Mouse (Mus musculus): ENCODE measurements at regions not wholly inside any gene's neighbourhood (a gene's known extent, or its start where the extent isn't known, plus 50 kb on each side); places are given as distances from the start of the nearest gene placed in this dataset.

DNA sequence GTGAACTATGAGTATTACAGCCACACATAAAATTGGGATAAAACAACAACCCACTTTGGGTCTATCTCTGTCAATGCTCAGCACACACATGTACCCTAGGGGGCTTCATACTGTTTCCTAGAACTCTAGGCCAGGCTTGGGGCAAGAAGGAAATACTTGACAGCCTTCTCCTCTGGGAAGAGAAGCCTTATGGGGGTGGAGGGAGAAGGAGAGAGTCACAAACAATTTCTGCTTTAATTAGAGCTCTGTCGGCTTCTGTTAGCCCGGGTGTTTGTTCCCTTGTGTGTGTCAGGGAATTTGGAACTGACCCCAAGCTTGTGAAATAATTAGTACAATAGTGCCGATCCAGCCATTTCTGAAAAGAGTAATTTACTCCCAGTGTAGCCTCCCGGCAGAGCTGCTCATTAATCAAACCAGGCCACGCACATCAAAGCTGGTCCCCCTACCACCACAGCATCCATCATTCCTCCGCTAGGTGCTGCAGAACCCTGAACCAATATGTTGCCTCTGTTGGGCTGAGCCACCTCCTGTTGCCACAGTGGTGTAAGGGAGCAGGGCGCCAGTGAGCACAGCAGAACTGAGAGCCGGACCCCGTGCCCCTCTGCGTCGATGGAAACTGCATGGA lies 307.3 kb downstream of the Tmem114 start:
- no peak for DNase-seq (ENCODE audit: low spot score)

DNA sequence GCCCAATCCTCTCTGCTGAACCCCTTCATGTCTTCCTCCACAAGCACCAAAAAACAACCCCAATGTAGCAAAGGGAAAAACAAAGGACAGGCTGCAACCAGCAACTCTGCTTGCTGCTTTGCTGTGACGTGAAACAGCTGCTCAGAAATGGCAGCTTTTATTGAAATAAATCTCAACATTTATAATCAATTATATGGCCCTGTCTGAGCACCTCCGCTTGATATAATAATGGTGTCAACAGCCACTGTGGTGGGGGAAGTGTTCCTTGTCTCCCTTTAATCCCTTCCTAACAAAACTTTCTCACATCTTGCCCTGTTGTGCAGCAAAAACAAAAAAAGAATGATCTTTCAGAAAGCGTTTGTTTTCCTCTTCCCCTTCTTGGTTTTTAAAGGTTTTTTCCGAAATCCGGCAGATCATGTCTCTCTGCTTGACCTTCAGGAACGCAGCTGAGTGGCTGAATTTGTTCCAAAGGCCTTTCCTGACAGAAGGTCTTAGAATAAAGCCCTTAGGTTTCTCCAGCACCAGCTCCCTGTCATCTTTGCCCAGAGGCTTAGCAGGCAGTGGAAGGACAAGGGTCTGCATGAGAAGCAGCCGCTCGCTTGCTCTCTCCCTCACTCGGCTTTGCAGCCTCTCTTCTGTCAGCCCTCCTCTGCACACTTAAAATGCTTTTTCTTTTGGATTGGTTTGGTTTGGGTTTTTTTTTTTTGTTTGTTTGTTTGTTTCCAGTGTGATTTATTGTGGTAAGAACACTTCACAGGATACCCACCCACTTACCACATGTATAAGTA lies 313.4 kb downstream of the Tmem114 start:
- DNase-seq (ENCODE audit: low spot score), result no peak

DNA sequence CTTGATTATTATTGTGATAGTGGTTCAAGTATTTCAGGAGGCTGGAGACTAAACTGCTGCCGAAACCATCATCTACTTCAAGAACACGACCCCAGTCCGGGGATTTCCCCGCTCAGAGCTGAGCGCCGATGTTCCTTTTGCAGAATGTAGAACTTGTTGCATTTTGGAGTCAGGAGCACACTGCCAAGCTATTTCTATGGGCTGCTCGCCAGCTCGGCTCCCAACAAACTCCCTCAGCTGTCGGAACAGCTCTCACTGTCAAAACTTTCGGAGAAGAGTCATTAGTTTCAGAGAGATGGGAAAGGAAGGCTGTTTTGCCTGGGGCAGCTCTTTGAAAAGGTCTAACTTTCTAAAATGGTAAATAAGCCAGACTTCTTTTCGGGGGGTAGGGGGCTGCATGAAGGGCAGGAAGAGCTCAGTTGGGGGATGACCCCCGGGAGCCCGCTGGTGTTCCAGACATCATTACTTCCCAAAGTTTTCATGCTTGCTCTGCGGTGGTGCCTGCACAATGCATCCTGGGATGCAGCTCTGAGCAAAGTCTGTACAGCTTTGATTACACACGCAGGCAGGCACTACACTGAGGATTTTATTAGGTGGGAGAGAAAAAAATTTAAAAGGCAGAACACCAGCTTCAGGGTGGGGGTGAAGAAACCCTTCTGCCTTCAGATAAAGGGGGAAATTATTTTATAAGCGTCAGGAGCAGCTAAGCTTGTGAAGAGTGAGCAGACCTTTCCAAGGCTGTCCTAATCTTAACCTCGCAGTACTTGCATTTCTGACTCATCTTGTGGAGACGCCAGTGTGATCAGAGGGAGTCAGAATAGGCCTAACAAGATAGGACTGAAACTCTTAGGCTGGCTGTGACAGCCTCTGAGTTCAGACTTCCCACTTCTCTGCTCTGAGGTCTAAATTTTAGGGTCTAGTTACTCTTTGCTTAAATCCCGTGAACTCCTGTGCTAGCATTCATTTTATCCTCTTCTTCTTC lies 316.5 kb downstream of the Tmem114 start:
- DNase-seq (ENCODE audit: low spot score), result peak; percentile 7

DNA sequence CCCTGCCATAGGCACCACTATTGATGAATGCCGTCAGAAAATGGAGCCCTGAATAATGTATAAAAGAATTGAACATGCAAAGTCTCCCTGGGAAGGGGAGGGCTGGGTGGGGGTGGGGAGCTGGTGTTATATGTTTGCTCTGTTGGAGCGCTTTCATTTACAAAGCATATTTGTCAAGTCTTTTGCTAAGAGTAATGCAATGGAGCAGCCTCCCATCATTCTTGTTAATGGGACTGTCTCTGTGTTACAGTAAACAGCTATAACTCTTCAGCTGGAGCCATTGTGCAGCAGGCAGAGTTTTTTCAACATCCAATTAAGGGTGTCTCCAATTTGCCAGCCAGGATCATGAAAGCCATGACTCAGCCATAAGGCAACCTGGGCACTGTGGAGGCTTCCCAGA lies 345.9 kb downstream of the Tmem114 start:
- no peak for DNase-seq (ENCODE audit: low spot score)

DNA sequence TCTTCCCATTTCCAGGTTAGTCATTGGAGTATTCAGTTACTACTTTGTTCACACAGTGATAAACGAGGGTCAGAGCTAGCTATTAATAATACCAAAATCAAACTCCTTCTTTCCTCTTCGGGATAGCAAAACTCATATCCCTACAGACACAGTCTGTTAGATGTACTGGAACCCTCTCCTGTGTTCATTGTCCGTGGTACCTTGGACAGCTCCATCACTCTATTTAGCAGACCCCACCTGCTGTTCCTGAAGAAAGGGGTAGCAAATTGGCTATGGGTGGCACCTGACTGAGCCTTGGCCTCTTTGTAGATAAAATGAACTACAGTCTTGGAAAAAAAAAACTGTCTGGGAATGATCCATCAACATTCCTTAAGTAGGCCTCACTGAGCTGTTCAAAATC lies 346.5 kb downstream of the Tmem114 start:
- DNase-seq (ENCODE audit: low spot score), result no peak

DNA sequence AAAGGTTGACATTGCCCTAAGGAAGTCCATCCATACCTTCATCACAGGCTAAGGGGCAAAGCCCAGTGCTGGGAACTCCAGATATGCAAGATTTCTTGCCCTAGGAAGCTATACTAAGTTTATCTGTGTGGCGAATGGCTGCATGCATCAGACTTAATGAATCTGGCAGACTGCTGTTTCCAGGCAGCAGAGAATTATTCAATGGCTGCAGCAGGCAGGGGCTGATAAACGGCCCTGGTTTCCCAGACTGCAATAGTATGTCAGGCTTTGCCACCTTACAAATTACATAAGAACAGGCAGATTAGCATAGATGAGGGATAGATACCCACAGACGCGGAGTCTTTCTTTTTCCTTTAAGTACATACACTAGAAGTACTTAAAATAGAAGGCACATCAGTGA lies 350.2 kb downstream of the Tmem114 start:
- no peak for DNase-seq (ENCODE audit: low spot score)

DNA sequence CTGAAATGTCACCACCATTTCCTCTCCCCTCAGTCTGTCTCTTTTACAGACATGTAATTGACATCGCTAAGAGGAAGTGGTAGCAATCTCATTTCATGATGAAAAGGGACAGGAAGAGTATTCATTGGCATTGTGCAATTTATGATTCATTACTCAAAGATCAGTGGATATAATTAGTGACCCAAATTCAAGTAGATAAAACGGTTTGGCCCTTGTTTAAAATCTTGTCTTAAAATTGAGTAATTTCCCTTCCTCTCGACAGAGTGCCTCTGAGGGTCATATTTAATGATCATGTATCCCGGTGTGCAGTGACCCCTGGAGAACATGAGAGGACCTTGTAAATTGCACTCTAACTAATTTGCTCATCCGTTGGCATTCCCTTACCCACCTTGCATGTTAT lies 371.0 kb downstream of the Tmem114 start:
- no peak for DNase-seq (ENCODE audit: low spot score)

DNA sequence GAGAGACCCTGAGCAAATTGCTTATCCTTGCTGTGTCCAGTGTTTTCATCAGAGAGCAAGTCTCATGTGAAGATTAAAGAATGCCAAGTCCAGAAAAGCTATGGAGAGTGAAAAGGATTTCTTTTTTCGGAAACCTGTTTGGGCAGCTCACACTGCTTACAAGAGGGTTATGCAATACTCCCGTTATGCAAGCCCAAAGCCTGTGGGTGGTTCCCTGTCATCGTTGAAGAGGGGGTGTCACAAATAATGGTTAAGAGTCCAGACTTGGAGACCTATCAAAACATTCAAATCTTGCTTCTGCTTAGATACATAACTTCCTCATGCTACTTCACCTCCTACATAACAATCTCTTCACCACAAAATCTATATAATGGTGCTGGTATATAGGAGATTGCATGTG lies 416.0 kb downstream of the Tmem114 start:
- DNase-seq (ENCODE audit: low spot score), result peak; percentile 53

DNA sequence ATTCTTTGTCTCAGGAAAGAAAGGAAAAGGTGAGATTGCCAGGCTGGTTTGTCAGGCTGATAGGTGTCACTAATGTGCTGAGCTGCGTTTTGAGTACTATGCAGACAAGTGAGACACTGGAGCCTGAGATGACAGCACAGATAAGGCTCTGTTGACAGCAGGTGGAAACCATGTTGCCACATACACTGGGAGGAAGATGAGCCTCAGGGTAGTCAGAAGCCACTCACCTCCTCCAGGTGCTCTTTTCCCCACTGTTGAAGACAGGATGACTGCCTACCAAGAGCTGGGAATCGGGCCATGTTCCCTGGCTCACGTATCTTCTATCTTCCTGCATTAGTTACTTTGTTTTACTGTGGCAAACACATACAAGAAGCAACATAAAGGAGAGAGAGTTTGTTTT lies 418.3 kb downstream of the Tmem114 start:
- DNase-seq (ENCODE audit: low spot score), result no peak

DNA sequence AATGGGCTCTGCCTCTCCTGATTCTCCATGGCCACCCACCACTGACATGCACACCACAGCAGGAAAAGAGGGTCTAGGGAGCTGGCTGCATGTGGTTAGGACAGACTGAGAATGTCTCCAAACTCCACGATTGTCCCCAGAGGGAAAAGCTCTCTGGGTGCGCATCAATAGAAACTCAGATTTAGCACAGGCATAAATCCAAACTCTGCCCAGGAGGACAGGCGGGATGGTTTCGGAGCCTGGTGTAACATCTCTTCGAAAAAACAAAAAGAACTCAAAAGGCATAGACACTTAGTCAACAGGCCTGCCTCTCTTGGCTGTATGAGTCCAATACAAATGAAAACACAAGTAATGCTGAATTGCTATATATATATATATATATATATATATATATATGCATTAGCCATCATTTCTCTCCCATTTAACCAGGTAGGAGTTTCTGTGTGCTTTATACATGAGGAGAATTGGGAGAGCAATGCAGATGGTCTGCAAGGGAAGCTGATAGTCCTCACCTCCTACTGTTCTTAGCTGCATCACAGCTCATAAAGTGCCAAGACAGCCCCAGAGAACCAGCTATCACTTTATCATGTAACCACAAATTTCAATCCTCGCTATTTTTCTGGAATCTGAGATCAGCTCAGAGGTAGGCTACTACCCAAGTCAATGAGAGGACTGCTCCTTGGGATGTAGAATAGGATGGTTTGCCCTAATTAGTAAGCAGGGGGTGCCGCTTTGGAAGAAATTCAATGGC lies 422.4 kb downstream of the Tmem114 start:
- no peak for DNase-seq (ENCODE audit: low spot score)

DNA sequence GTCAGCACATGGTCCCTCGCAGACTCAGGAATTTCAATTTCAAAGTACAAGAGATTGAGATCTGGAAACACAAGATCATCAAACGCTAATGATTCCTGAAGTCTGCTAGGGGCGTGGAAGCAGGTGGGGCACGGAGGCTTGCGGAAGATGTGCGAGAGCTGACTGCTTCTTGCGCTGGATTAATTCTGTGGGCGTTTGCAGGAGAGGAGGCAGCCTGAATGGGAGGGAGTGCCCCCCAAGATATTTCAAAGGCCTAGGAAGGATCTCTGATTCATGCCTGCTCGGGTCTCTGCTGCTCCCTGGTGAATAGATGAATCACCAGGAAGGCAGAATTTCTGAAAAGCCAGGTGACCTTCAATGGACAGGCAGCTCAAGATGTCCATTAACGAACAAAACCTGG lies 442.1 kb downstream of the Tmem114 start:
- no peak for DNase-seq (ENCODE audit: low spot score)

DNA sequence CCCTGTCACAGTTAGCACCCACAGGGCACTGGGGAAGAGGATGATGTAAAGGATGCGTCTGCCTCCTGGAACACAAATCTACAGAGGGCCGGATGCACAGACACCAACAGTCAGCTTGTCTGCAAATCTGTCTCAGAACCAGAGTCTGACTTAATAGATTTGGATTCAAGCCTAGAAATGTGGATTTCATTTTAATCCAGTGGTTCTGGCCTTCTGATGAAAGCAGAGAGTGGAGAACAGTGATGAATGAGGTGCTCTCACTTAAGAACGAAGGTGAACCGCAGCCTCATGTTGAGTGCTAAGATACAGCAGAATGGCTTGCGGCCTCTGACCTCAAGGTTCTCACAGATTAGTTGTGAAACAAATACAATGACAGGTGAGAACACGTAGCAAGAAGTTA lies 446.5 kb downstream of the Tmem114 start:
- DNase-seq (ENCODE audit: low spot score), result no peak

DNA sequence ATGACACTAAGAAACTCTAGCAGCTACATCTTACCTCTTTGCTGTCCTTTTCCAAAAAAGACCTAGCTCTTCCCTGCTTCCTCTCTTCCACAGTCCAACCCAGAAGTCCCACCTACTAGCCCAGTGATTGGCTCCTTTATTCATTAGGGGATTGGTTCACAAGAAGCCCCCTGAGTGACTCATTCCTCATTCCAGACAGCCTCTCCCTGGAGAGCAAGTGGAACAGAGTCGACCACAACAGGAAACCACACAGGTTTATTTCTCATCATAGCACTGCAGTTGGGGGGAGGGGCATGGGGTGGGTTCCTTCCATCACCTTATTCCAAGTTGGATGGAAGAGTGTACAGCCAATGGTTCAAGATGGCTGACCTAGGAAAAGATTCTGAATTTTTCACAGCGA lies 473.3 kb downstream of the Tmem114 start:
- no peak for DNase-seq (ENCODE audit: low spot score)

DNA sequence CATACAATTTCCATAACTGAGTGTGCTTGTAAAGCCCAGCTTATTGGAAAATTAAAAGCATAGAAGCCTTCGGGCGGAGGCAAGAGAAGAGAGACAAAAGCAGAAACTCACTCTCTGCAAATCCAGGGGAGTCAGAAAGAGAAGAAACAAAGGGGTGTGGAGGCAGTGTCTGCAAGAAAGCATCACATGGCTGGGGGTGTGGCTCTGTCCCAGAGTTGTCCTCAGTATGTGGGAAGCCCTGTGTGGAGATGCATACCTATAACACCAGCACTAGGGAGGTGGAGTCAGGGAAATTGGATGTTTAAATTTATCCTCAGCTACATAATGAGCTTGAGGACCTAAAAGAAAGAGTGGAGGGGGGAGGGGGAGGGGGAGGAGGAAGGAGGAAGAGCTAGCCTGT lies 482.6 kb downstream of the Tmem114 start:
- DNase-seq (ENCODE audit: low spot score), result no peak

DNA sequence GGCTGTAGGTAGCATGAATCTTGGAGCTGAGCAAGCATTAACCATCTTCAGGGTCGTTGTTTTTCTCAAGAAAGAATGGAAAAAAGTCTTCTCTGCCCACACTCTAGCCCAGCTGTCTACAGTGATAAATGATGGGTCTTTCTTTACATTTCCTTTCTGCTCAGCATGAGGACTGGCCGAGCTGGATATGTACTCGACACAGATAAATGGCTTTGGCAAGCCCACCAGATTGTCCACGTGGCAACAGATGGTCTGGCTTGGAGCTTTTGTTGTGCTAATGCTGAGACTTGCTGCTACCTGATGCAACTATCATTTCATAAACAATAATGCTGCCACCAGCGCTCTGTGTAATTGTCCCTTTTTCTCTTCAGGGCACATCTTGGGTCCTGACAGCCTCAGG lies 487.8 kb downstream of the Tmem114 start:
- no peak for DNase-seq (ENCODE audit: low spot score)

DNA sequence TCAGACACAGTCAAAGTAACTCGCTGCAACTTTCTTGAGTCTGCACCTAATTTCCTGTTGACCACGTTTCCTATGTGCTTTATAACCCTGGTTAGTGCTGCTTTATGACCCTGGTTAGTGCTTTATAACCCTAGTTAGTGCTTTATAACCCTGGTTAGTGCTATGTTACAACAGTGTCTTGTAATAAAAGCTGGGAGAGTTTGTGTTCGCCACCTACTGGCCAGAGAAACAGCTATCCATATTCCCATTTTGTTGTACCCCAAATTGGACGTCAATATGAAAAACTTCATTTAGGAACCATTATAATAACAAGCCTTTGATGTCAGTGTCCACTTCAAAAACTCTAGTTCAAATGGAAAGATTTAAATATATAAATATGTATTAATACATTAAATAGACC lies 492.6 kb downstream of the Tmem114 start:
- DNase-seq (ENCODE audit: low spot score), result no peak

DNA sequence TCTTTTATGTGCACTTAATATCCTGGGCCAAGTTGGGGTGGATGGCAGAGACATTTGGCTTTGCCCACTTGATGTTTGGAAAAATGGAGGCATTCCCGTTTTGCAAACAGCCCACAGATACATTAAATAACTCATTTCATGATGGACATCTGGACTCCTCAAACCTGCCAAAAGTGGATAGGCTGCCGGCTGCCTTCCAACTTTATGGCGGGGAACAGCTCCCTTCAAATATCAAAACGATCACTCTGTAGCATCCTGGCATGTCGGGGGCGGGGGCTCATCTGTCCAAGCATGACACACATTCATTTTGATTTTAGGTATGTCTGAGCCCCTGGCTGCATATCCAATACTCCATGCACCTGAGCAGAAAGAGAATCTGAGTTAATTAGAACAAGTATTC lies 493.3 kb downstream of the Tmem114 start:
- DNase-seq (ENCODE audit: low spot score), result no peak

DNA sequence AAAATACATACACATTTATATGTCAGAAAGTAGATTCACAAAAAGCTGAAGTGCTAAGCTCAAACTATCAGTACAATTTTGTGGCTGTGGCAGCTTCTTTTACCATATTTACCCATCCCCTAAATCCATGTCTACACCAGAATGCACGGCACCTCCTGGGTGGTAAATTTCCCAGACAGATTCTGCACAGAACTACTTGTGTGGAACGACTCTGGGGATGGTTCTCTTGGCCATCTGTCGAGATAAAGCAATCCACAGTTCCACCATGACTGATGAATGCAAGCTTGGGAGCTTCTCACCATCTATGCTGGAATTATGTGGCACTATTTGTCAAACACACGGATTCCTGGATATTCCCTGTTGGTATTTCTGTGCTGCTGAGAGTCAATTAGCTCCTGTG lies 495.8 kb downstream of the Tmem114 start:
- DNase-seq (ENCODE audit: low spot score), result no peak

DNA sequence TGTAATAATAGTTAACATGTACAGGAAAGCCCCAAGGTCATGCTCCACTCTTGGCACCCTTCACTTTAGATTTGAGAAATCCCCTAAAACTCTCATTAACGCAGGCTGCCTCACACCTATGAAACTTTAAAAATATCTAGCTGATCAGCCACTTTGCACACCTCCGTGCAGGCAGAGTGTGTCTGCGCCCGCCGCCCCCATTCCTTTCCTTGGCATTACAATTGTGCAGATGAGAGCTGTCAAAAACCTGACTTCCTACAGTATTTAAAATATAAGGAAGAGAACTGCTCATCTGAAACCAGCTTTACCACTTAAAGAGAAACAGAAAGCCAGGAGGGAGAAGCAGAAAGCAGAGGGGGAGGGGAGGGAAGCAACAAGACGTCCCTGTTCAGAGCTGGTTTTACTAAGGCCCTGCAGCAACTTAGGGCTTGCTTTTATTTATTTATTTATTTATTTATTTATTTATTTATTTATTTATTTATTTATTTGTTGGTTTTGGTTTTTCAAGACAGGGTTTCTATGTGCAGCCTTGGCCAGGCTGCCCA lies 496.5 kb downstream of the Tmem114 start:
- no peak for DNase-seq (ENCODE audit: low spot score)

DNA sequence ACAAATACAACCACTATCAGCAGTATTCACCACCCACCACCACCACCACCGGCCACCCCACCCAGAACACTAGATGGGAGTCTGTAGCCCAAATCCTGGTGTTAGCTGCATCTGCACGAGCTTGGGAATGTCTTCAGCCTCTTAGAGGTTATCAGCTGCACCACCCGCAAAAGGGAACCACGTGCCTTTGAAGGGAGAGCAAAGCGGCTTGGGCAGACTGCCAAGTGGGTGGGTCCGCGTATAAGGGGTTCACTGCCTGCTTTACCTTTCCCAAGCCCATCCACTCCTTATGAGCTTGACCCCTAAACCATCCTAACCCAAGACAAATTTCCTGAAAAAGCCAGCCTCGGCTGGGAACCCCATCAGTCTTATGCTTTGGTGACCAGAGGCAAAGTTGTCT lies 497.2 kb downstream of the Tmem114 start:
- no peak for DNase-seq (ENCODE audit: low spot score)

DNA sequence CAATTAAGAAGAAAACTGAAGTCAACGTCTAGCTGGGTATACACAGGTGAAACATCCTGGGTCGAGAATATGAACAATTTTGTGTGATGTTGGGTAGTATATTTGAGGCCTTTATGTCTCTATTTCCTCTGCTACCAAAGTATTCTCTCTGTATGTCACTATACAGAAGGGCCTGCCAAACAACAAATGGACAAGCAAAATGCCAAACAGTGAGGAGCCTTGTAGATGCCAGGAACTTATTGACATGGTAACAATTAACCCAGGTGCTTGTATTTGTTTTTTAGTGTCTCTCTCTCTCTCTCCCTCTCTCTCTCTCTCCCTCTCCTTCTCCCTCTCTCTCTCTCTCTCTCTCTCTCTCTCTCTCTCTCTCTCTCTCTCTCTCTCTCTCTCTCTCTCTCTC lies 529.1 kb downstream of the Tmem114 start:
- DNase-seq (ENCODE audit: low spot score), result no peak

DNA sequence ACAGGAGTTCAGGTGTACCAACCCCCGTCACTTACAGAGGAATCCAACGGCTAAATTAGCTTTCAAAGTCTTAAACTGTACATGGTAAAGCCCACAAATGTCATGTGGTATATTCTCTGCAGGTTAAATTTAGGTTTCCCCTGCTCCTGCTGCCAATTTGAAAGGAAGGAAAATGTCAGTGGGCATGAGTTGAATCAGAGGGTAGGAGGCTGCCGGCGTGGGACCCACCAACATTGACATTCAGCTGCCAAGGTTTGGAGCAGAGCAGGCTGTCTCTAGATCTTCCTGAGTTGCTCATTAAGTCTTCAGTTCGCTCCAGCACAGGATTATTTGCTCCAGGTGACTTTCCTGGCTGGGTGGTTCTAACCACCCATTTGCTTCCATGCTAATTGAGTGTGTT lies 532.1 kb downstream of the Tmem114 start:
- DNase-seq (ENCODE audit: low spot score), result no peak
